Mouse (Mus musculus) kidney, postnatal 10 days (tissue): ENCODE results near the gene Agr3.

ENCODE experiments used
- DNase-seq: peaks from one replicate; pipeline ENCODE4 v3.0.0; 2021; ENCODE audit warnings: mixed read lengths

Agr3 gene

DNA sequence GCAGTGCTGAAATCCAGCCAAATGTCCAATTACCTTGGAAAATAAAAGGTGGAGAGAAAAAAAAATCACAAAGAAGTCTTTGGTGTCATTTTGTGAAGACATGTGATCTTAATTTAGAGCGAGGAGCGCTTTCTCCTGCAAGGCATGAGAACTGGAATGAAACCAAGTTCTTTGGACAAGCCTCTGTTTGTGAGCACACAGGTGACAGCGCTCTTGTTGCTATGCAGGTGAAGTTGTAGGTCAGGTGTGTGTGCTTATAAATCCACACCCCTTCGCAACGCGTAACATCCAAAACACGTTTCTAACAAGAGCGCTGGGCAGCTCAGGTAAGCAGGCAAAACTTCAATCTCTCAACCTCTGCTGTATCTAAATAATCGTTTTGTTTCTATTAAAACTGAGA is at the start of gene Agr3:
Gene Agr3, plus strand, starts transcription at position 219 of the 400 bp plus-strand sequence.
- DNase-seq, result no peak

GRCm38 (mm10) chr12:35884892-35885558 is 40.4 kb upstream of the Agr3 start:
- peak; percentile 58 for DNase-seq

- DNase-seq, result no peak
Observed at GRCm38 (mm10) chr12:35889383-35889782, 36.0 kb upstream of the Agr3 start.

DNA sequence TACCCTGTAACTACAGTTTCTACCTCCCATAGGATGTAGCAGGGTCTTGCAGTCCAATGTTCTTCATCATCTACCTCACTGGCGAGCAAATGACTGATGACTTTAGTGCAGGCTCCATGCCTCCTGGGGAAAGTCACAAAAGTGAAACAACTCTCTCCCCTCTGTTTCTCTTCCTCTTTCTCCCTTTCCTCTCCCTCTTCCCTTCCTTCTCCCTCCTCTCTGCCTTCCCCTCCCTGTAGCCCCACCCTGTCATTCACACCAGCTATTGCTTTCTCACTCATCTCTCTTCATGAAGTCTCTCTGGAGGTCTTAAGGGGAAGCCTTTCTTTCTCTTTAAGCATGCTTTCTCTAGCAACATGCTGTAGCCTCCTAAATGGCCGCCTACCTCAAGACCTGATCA is 34.7 kb upstream of the Agr3 start:
- no peak for DNase-seq

GRCm38 (mm10) chr12:35894304-35894900 is 31.0 kb upstream of the Agr3 start:
- peak; percentile 38 for DNase-seq

- peak; percentile 81 for DNase-seq
Observed at GRCm38 (mm10) chr12:35895875-35896763, 29.3 kb upstream of the Agr3 start.

DNA sequence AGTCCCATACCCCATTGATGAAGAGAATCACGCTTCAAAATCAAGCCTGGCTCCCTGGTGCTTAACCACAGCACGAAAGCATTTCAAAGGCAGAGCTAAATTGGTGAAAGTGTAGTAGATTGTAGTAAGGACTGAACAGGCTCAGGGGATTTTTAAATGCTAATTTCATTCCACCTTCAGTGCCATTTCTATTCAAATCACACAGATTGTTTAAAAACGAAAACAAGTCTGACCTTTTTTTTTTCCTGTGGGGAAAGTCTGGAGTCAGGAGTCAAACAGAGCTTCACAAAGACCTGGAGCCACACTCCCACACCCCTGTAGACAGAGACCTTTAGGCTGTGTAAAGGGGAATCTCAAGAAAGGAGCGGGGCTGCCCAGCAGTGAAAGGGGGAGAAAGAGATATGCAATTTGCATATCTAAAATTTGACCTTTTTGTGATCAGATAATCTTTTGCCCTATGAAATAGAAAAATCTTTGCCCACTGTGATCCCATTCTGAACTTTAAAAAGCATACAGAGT is 28.6 kb upstream of the Agr3 start:
- no peak for DNase-seq

GRCm38 (mm10) chr12:35910632-35911031 is 14.8 kb upstream of the Agr3 start:
- no peak for DNase-seq

- DNase-seq, result no peak
Observed at GRCm38 (mm10) chr12:35915813-35916212, 9.6 kb upstream of the Agr3 start.

- DNase-seq, result no peak
Observed at GRCm38 (mm10) chr12:35916467-35916866, 9.0 kb upstream of the Agr3 start.

GRCm38 (mm10) chr12:35918031-35918430 is 7.4 kb upstream of the Agr3 start:
- DNase-seq, result no peak

DNA sequence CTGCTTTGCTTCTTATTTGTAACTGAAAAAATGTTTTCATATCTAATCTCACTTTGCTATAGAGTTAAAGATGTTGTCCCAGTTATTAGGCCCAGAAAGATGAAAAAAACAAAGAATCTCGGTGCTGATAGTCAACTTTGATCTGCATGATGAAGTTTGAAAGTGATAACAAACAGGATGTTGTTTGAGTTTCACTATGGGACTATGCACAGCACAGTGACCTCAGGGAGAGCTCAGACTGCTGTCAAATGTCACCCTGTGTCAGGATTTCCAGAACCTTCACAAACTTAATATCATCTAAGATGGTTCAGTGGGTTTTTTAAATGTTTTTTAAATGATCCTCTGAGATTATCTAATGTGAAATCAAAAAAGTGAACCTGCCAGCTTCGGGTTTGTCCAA is 2.4 kb downstream of the Agr3 start:
- no peak for DNase-seq

DNA sequence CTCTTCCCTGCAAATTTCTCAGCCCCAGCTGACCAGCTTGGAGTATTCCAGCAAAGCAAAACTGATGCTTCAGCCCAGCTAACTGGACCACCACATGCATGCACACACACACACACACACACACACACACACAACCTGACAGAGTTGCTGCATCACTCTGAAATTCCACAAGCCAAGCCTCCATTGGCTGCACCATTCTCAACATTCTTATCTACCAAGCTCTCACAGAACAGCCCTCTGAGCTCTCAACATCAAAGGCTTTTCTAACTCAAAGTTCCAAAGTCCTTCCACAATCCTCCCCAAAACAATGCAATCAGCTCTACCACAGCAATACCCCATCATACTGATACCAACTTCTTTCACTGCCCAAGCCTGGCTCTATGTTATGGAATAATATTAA is 7.4 kb downstream of the Agr3 start:
- no peak for DNase-seq

DNA sequence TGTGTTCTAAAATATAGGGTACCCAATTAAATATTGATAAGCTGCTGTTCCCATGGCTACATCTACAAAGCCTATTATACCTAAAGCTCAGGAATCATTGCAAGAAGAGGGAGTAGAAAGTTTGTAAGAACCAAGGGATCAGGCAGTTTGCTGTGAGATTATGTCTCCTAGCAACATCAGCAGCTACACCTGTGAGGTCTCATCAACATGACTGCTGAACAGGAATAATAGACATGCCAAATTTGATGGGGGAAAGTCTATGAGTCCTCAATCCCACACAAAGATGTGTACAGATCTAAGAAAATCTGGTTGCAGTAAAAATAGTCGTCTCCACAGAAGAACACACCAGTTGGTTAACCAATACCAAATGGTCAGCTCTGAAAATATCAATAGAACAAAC is 26.3 kb downstream of the Agr3 start:
- no peak for DNase-seq

DNA sequence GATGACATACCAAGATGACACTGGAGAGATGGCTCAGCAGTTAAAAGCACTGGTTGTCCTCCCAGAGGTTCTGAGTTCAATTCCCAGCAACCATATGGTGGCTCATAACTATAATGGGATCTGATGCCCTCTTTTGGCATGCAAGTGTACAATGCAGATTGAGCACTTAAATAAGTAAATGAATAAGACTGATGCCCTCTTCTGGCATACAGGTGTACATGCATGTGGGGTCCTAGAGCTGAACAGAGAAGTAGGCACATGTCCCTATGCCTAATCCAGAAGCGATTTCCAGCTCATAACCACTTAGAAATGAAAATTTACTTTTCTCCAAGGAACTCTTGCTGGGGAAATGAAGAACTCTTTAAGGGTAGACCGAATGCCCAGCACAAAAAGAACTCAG is 31.8 kb downstream of the Agr3 start:
- DNase-seq, result no peak

DNA sequence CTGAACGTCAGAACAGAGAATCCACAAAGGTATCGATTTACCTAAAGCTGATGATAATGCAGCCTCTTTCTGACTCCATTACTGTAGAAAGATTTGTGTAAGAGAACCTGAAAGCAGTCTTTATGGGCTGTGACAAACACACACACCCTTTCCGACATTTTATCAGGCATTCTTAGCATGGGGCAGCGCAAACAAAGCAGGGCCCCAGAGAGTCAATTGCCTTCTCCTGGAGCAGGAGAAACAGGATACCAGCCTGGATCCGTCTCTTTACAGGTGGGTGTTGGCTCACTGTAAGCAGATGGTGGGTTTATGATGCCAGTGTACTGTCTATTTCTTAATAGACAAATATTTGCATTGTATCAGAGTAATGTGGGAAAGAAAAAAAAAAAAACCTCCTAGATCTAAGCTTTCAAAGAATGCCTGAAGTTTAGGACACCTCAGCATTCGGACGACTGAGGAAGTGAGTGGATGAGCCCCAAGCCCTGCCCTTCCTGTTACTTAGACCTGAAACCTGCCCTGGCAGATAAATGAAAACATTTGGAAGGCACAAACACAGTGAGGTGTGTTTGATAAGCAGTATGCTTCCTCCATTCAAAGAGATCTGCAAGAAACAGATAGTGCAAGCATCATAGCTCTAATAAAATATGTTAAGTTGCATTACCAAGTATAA is 40.8 kb downstream of the Agr3 start:
- no peak for DNase-seq

- DNase-seq, result no peak
Observed at GRCm38 (mm10) chr12:35966768-35967141, 41.3 kb downstream of the Agr3 start.

DNA sequence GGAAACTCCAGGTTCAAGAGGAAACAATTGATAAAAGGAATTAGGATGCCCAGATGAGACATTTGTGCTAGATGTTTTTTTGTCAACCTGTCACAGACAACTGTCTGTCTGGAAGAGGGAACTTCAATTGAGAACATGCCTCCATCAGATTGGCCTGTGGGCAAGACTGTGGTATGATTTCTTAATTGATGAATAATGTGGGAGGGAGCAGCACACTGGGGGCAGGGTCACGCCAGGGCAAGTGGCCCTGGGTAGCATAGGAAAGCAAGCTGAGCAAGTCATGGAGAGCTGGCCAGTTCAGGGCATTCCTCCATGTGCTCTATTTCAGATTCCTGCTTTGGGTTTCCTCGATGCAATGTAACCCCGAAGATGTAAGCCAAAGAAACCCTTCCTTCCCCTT is 50.5 kb downstream of the Agr3 start:
- no peak for DNase-seq

GRCm38 (mm10) chr12:35977633-35978246 is 52.3 kb downstream of the Agr3 start:
- DNase-seq, result no peak

- DNase-seq, result no peak
Observed at GRCm38 (mm10) chr12:35979625-35980024, 54.2 kb downstream of the Agr3 start.

GRCm38 (mm10) chr12:35981732-35982360 is 56.4 kb downstream of the Agr3 start:
- DNase-seq, result peak; percentile 35

DNA sequence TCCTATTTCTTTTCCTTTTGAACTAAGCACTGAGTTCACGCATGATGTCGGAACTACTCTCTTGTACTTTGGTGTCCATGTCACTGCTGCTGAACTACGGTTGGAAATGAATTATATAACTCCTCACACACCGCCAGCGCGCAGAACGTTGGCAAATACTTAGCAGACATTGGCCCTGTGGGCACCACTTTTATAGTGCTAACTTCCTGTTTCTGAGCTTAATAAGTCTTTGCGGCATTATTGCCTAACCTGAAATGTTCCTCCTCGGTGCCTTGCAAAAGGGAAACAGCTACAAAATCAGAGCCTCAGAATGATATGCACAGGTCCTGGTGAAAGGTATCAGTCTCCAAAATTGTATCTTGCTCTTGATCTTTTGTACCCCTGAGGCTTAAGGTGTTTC is 58.1 kb downstream of the Agr3 start:
- no peak for DNase-seq
